ENCODE assay signal across 8 mouse cellular contexts in genomic region chr8:84415378-84415898, GRCm38 (mm10). TPM values are rescaled to one million over a fixed set of nuclear protein-coding genes. Genes with fewer than 3 reads are reported as not detected.
A peak's percentile ranks its signal among the peaks of the same experiment; 100 is the strongest.
DNase-seq lines count a peak whose midpoint lies in the region; ATAC-seq lines count a peak whose summit lies in the region.

No protein-coding gene starts in this region.

- peaks cover 18% of the 10 kb centered on the region for H3K4me1 ChIP-seq in embryonic facial prominence, embryonic 10.5 days
- H3K4me1 ChIP-seq in hindbrain, embryonic 11.5 days (replicated peaks; ENCODE audit: control insufficient read depth, insufficient read depth, low read length) = no peaks in the 10 kb centered on the region
- H3K4me1 ChIP-seq in liver, embryonic 13.5 days (replicated peaks) = 0 out of 2 replicates have a peak, but pooled peaks cover 10% of the 10 kb centered on the region

- WGBS in embryonic facial prominence, embryonic 10.5 days = under 1% methylated on average over 64 of the region's 64 CpGs
- WGBS in hindbrain, embryonic 11.5 days = under 1% methylated on average over 27 of the region's 64 CpGs
- WGBS in liver, embryonic 13.5 days (ENCODE audit: insufficient replicate concordance) = under 1% methylated on average over 54 of the region's 64 CpGs

- ATAC-seq in hindbrain, embryonic 11.5 days (ENCODE audit: low FRiP score) = peak; percentile 77
- ATAC-seq in liver, embryonic 13.5 days (ENCODE audit: low read depth) = no peak

- H3K27ac ChIP-seq in embryonic facial prominence, embryonic 10.5 days (replicated peaks) = peak overlapping the region; percentile 82
- peak overlapping the region; percentile 91 for H3K27ac ChIP-seq in hindbrain, embryonic 11.5 days (ENCODE audit: low read depth, low read length)
- H3K27ac ChIP-seq in liver, embryonic 13.5 days = no peak overlapping the region

- H3K4me2 ChIP-seq in hindbrain, embryonic 11.5 days (replicated peaks; ENCODE audit: low read depth, low read length) = peak overlapping the region; percentile 90
- peak overlapping the region; percentile 65 for H3K4me2 ChIP-seq in liver, embryonic 13.5 days

- intact Hi-C loops in gastrocnemius, postnatal 36 days (cut with DNase I) = no loop called here

- H3K4me3 ChIP-seq in embryonic facial prominence, embryonic 10.5 days = peak overlapping the region; percentile 71
- peak overlapping the region; percentile 71 for H3K4me3 ChIP-seq in hindbrain, embryonic 11.5 days (ENCODE audit: low read depth, low read length)
- peak overlapping the region; percentile 48 for H3K4me3 ChIP-seq in liver, embryonic 13.5 days (replicated peaks)

- peaks cover 8% of the 10 kb centered on the region; the same call in 1 of the 2 replicates for H3K9me3 ChIP-seq in embryonic facial prominence, embryonic 10.5 days
- H3K9me3 ChIP-seq in hindbrain, embryonic 11.5 days (ENCODE audit: control insufficient read depth, low read length) = no peaks in the 10 kb centered on the region
- no peaks in the 10 kb centered on the region for H3K9me3 ChIP-seq in liver, embryonic 13.5 days (replicated peaks)

- H3K9ac ChIP-seq in hindbrain, embryonic 11.5 days (ENCODE audit: low read depth, low read length) = peak overlapping the region; percentile 69
- H3K9ac ChIP-seq in liver, embryonic 13.5 days = no peak overlapping the region

- no peaks in the 10 kb centered on the region for H3K36me3 ChIP-seq in embryonic facial prominence, embryonic 10.5 days (replicated peaks)
- no peaks in the 10 kb centered on the region for H3K36me3 ChIP-seq in hindbrain, embryonic 11.5 days (ENCODE audit: control insufficient read depth, insufficient read depth, low read length)
- no peaks in the 10 kb centered on the region for H3K36me3 ChIP-seq in liver, embryonic 13.5 days

- DNase-seq in gastrocnemius, postnatal 25 days = peak; percentile 13
- DNase-seq in gastrocnemius, postnatal 36 days = no peak
- peak; percentile 44 for DNase-seq in R1 (ENCODE audit: low read depth, low spot score)
- DNase-seq in embryonic facial prominence, embryonic 10.5 days (ENCODE audit: low spot score) = peak; percentile 74
- DNase-seq in hindbrain, embryonic 11.5 days (ENCODE audit: low spot score) = peak; percentile 71
- DNase-seq in liver, embryonic 13.5 days = no peak
- peak; percentile 58 for DNase-seq in right cerebral cortex, postnatal 25 days
- DNase-seq in spleen, postnatal 36 days (ENCODE audit: low spot score in 2 of 2) = no peak

- peaks cover 79% of the 10 kb centered on the region for H3K27me3 ChIP-seq in embryonic facial prominence, embryonic 10.5 days (replicated peaks; ENCODE audit: low read depth, poor library complexity, severe bottlenecking)
- H3K27me3 ChIP-seq in hindbrain, embryonic 11.5 days (ENCODE audit: control insufficient read depth, insufficient read depth, low read length) = peaks cover 7% of the 10 kb centered on the region; the same call in 1 of the 2 replicates
- H3K27me3 ChIP-seq in liver, embryonic 13.5 days = peaks cover 77% of the 10 kb centered on the region

RNA-seq across cellular contexts. Expression of gene Cacna1a, which starts 27.2 kb away (rescaled TPM):
- total RNA-seq in gastrocnemius, postnatal 25 days (2021) = 1 to 10 TPM; 3.8 to 3.9 TPM
- 1 to 10 TPM; 3.3 to 3.8 TPM for total RNA-seq in gastrocnemius, postnatal 36 days (2021)
- polyA plus RNA-seq in embryonic facial prominence, embryonic 10.5 days (2016; fragmentation: Nextera tagmentation; extraction: Ambion mirVana) = 4.4 and 5.5 TPM in 2 replicates
- polyA plus RNA-seq in hindbrain, embryonic 11.5 days (2014; fragmentation: Nextera tagmentation; extraction: Ambion mirVana) = 5.2 and 10.4 TPM in 2 replicates
- polyA plus RNA-seq in liver, embryonic 13.5 days (2015; fragmentation: Nextera tagmentation; extraction: Ambion mirVana) = 0.51 and 0.74 TPM in 2 replicates

Comparison
In these comparisons a context has a peak if more than half of its experiments do, and no peak if none do; other contexts are left out.
1. DNase-seq: peak in gastrocnemius, postnatal 25 days (single experiment), R1 (single experiment), embryonic facial prominence, embryonic 10.5 days (single experiment), hindbrain, embryonic 11.5 days (single experiment) and right cerebral cortex, postnatal 25 days (single experiment); none in gastrocnemius, postnatal 36 days (0 of 2), liver, embryonic 13.5 days (single experiment) and spleen, postnatal 36 days (0 of 2).
2. Peak in every context shown above with its lines, with median percentiles within 50 percentile points of each other: H3K4me3 ChIP-seq.